Mouse (Mus musculus) liver, adult (tissue): ENCODE data around the gene Mcts2.

Source experiments
- GATA4 ChIP-seq: IDR thresholded peaks from 2 replicates; pipeline ENCODE4 v1.6.1; 2014; ENCODE audit warnings: mild to moderate bottlenecking, low read length; ENCODE audit not compliant: insufficient replicate concordance

Gene Mcts2

DNA sequence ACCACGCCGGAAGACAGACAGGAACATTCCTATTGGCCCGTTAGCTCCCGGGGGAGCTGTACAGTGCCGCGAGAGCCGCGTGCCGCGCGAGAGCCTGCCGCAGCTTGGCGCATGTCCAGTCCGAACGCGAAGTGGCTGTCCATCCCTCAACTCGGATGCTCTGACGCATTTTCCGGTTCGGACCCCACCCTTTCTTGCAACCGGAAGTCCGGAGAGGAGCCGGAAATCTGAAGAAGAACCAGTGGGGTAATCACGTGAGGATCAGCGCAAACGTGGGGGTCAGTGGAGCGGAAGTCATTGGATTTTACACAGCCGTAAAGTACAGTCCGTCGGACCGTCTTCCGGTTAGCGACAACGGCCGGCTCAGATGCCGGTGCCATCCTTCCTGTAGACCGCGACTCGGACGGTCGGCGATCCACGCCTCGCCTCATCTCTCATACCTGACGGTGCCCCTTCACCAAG, at the start of gene Mcts2:
Gene Mcts2 (plus strand): TSS at position 230 of the 462 bp plus-strand sequence.
- TF ChIP-seq GATA4 = no peak

DNA sequence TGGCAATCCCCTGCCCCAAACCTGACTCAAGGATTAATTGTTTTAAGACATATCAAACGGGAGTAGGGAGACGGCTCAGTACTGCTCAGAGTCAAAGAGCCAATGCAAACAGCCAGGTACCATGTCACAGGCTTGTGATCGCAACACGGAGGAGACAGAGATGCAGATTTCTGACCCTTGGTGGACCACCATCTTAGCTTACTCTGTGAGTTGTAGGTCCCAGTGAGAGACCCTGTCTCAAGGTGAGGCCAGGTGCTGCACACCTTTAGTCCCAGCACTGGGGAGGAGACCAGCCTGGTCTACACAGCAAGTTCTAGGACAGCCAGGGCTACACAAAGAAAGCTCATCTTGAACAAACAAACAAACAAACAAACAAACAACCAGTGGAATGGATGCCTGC, 49.5 kb upstream of the Mcts2 start:
- TF ChIP-seq GATA4 = no peak

DNA sequence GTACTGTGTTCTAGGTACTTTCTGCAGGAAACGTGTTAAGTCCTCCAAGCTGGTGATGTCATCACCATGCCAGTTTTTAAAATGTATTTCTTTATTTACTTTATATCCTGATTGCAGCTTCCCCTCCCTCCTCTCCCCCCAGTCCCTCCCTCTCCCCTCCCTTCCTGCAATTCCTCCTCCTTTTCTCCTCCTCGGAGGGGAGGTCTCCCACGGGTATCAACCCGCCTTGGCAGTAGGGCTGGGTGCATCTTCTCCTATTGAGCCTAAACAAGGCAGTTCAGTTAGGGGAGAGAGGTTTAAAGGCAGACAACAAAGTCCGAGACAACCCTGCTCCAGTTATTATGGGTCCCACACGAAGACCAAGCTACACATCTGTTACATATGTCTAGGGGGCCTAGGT, 48.0 kb upstream of the Mcts2 start:
- no peak for TF ChIP-seq GATA4

DNA sequence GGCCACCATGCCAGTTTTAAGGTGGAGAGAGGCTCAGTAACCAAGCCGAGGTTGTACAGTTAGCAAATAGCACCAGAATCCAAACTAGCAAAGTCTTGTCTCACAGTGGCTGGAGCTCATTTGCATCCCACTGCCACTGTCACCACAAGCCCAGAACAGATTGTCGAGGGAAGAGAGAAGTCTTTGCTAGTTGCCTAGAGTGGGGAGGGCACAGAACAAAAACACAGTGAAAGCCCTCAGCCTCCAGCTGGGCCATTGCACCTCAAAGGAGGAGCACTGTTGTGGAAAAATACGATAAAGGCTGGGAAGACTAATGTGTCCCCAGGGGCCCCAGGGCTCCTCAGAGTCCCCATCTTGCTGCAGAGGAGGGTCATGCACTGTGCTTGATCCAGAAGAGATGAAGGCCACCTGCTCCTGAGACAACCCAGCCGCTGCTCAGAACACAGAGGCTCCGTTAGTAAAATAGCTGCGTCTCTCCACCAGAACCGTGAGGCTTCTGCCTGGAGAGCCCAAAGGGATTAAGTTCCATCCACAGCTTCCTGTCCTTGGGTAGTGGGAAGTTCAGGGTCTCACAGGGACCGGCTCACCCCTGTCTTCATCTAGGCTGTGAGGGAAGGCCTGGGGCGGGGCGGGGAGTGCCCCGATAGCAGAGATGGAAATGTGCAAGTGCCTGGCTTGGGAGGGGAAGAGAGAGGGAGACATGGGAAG, 47.3 kb upstream of the Mcts2 start:
- TF ChIP-seq GATA4 = no peak

DNA sequence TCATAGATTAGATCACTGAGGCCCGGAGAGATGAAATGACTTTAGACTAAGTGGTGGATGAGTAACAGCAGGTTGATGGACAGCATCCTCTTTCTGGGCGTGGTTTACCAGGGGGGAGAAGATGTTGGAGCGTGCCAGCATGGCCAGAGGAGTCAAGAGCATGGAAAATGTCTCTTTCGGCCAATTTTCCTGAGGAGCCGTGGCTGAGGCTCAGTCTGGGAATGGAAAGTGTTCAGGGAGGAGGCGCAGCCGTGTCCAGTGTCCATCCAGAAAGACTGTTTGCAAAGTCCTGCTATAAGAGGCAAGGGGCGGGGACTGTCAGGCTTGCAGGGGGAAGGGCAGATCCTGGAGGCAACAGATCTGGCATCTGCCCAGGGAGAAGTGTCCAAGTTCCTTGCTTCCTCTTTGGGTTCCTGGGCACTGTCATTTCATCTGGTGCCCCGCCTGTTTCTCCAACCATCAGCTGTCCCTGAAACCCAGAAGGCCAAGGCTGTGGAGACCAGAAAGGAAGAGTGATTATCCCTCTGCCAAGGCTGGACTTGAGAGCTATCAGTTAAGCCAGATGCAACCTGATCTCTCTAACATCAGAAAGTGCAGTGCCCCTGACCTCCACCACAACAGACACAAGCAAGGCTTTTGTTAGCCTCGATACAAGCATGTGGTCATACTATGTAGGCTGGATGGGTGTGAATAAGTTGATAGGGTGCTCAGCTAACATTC, 33.8 kb upstream of the Mcts2 start:
- no peak for TF ChIP-seq GATA4

DNA sequence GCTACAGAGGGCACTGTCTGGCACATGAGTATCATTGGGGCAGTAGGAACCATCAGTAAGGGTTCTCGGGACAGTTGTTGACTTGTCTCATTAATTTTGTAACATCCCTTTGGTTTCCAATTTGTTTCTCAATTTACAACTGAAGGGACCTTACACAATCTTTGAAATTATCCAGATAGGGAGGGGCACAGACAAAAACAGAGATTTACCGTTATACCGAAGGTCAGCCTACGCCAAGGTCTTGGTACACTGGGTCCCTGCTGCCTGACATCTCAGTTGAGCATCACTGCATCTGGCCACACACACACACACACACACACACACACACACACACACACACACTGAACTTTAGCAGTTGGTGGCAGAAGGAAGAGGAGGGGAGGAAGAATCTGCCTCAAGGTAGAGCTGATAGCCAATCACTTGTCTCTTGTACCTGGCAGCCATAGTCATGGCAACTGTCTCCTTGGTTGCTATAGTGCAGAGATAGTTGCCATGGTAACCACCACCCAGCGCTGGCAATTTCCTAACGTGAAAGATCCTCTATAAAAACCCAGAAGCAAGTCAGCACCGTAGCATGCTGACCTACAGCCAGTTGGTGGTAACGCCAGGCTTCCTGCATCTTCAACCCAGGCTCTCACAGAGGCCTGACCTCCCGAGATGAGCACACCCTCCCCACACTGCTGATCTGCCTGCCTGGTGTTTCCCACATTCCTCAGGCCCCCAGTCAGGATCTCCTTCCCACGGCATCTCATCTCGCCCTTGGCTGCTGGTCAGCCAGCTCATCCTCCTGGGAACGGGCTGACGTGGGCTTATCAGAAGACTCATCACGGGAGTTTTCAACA, 32.7 kb upstream of the Mcts2 start:
- no peak for TF ChIP-seq GATA4

DNA sequence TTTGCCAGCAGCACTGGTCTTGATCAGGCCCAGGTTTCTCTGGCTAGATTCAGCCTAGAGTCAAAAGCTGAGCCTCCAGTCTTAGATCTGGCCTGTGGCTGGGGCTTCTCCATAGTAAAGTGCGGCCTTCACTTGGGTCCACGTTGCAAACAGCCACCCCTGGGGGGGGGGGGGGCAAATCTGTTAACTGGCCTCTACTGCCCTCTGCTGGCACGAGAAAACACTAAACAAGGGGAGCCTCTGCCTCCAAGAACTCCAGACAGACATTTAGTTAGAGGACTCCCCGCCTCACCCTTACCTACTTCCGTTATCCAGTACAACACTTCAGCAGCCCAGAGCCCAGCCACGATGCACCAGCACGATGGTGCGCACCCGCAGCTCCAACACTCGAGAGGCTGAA, 29.4 kb upstream of the Mcts2 start:
- no peak for TF ChIP-seq GATA4

DNA sequence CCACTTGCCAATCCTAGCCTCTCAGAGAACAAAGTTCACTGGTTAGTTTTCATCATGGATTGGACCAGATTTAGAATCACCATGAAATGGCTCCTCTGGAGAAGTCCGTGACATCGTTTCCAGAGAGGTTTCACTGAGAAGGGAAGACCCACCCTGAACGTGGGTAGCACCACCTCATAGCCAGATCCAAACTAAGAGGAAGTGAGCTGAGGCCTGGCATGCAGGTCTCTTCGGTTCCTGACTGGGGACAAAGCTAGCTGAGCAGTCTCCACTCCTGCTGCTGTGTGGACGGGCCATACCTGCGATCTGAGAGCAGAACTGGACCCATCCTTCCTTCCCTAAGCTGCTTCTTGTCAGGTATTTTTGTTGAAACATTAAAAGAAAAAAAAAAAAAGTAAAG, 25.7 kb upstream of the Mcts2 start:
- no peak for TF ChIP-seq GATA4

DNA sequence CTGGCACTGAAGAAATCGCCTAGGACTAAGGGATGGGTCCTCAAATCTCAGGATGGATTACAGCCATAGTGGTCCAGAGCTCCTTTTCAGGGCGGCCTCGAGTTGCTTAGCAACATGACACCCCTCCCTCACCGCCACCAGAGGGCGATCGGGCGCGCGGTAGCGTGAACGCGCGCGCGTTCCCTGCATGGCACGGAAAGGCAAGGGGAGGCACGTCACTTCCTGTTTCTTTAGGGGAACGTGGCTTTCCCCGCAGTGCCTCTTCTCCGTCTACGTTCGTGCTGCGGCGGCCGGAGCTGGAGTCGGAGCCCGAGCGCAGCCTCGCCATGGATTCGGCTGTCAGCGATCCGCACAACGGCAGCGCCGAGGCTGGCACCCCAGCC, 17.6 kb upstream of the Mcts2 start, which contains the start of gene H13:
Gene H13 (plus strand): TSS at position 206 of the 383 bp plus-strand sequence.
- TF ChIP-seq GATA4 = no peak

DNA sequence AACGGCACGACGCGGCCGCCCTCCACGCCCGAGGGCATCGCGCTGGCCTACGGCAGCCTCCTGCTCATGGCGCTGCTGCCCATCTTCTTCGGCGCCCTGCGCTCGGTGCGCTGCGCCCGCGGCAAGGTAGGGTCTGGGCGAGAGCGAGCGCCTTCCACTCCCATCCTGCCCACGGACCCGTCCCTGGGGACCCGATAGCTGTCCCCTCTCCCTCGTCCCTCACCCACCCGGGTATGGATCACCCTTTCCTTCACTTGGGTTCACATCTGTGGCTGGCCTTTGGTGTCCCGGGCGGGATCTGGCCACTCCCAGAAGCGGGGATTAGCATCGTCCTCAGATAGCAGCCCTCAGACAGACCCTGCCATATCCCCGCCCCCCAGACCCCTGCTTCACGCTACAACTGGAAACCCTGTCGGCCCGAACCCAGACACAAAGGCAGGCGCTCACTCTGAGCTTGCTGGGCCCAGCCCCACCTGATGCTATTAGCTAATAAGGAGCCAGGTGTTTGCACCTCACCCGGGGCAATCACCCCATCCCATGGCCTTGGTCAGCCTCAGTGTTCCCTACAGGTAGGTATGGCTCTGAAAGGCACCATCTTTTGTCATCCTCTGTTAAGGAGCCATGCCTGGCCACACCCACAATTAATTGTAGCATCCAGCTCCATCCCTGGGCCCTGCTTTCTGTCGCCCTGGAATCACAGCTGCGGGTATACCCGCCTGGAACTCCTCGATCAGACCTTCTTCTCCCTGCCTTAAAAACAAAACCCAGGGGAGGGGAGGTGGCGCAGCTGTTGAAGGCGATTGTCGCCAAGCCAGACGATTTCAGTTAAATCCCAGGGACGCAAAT, 17.0 kb upstream of the Mcts2 start:
- TF ChIP-seq GATA4 = no peak

DNA sequence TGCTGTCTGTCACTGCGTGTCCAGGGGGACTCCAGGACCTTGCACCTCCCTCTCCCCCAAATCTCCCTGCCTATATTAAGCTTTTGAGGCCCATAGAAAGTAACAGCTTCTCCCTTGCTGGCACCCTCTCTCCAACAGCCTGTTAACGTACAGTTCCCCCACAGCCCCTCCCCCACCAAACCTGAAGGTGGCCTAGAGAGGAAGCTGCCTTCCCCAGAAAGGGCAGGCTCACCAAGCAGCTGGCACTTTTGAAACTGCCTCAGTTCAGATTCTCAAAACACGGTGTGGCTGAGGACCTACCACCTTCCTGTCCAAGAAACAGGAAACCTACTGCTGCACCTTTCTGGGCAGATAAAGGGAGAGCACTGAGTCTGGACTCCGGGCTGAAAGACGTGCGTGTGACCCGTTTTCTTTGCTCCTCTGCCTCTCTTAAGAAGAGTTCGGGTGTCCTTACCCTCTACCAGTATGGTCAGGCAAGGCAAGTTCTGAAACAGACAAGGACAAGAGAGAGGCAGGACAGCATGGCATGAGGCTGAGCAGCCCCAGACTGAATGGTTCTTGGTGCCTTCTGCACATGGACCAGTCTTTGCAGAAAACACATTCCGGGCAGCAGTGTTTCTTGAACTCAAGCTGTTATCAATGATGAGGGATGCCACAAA, 15.7 kb upstream of the Mcts2 start:
- TF ChIP-seq GATA4 = no peak

DNA sequence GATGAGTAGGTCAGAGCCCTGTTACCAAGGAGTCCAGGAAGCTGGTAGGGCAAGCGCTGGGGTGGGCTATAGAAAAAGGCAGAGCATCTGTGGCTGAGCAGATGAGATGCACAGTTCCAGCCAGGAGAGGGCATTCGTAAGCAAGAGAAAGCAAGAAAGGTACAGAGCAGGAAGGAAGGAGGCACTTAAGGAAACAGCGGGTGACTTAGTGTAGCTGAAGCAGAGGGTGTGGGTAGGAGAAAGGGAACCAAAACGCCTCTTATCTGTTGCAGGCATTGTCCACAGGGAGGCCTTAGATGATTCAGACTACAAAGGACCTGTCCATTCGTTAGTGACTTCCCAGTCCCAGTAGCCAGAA, 15.2 kb upstream of the Mcts2 start:
- TF ChIP-seq GATA4 = no peak

DNA sequence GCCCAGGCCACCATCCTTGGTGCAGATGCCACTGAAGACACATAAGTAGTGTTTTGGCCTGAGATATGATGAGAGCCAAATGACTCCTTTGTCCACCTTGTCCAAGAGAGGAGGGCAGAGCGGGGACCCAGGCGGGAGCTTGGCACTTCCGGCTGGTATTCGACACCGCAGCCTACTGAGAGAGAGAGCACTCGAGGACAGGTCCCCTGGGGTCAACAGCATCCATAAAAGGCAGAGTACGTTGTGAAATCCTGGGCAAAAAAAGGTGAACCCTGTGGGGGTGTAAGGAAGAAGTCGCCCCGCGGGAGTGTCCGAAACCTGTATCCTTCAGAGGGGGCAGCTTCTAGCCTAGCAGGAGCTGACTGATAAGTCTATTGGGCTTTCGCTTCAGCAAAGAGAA, 14.7 kb upstream of the Mcts2 start:
- no peak for TF ChIP-seq GATA4

DNA sequence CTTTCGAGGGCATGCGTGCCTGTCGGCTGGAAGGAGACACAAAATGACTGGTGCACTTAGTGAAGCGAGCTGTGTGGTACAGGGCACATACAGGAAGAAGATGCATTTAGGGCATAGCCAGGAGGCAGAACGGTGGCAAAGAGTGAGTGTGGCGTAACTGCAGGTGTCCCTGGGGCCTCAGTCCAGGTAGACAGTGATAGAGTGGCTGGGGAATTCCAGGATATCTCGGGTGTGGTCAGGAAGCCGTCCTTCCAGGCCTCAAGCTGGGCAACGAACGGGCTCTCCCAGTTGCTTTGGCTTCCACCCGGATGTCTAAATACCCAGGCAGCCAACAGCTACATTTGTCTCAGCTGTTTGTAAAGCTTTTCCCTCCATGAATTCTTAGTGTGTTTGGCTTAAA, 12.7 kb upstream of the Mcts2 start:
- TF ChIP-seq GATA4 = no peak
